Mouse (Mus musculus) spleen, postnatal 10 days (tissue): ENCODE data around the gene Fh1.

ENCODE experiments used
- DNase-seq, 2 experiments: peaks; one replicate each; pipeline ENCODE4 v3.0.0; 2021 to 2022; ENCODE audit warnings: low spot score in 2 of 2

Gene Fh1

DNA sequence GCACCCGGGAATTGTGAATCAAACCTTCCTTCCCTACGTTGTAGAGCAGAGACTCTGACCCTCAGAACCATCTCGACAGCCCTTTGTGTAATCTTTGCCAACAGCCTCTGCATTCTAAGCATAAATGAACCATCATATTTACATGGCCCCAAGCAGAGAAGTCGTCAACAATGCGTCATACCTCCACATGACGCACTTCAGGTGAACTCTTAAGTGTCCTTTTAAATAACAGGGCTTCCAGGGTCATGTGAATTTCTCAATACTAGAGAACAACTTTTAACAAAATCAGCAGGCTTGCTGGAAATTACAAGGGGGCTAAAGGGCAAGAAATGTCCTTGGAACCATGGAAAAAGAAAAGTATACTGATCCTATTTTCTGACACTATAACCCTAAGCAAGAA, 1.8 kb downstream of the Fh1 start:
- no peak for DNase-seq

DNA sequence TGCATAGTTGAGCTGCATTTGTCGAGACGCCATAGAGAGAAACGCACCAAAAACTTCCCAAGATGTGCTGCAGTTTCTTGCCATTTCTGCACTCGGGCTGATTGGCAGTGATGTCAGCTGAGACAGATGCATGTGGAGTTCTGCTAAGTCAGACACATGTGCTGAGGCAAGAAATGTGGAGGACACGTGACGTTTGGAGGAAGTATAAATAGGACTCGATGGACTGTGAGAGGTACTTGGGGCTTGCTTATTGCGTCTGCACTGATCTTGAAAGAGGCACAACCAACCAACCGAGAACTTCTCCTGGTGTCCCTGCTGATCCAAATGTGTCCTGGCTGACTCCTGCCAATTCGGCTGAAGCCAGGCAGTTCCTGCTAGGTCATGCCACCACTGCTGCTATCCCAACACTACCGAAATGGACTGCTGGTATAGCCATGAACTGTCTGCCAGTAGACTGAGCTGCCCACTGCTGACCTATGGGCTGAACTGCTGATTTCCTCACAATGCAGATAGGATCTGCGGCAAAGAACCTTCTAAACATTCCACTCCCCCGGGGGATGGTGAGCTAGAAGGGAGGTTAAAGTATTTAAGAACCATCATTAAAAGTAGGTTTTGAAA, 5.5 kb downstream of the Fh1 start, which contains the start of gene Kmo:
Kmo (plus strand) TSS at position 568 of the 618 bp plus-strand sequence.
- DNase-seq: no peak

DNA sequence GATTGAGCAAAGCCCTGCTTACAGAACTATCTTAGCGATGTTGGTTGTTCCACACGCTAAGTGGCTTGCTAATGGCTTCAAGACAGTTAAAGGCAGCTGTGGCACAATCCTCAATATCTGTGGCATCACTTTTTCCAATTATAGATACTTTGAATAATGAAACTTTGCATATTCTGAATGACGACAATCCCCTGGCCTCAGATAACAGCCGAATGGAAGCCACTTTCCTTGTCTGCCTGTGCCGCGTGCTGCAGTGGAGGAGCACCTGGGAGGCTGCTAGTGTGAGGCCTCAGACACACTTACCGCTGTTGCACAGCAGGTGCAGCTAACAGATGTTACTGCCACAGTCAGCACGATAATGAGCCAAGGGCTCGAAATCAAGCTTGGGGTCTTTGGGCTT, 10.4 kb downstream of the Fh1 start:
- DNase-seq: no peak

DNA sequence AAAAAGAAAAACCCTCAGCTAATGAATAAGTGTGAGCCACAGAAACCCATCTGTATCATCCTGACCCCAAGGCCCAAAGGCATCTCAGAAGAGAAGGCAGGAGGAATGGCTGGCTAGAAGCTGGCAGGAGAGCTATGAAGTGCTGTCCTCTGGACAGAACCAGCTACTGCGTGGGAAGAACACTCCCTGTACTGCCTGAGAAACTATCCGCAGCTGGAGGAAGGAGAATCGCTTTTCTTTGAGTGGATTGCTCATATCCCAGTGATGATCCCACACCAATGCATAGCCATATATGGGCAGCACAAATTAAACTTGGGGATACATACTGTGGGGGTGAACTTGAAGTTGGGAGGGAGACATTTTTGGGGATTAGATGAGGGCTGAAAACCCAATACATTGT, 16.7 kb downstream of the Fh1 start:
- DNase-seq: no peak

GRCm38 (mm10) chr1:175607838-175608585, 17.4 kb downstream of the Fh1 start:
- DNase-seq: no peak

- no peak for DNase-seq
Measured at GRCm38 (mm10) chr1:175607308-175607707, 18.1 kb downstream of the Fh1 start.

- DNase-seq: no peak
Measured at GRCm38 (mm10) chr1:175603390-175603789, 22.0 kb downstream of the Fh1 start.

- no peak for DNase-seq
Measured at GRCm38 (mm10) chr1:175602231-175602630, 23.2 kb downstream of the Fh1 start.

GRCm38 (mm10) chr1:175592832-175593231, 32.6 kb downstream of the Fh1 start:
- no peak for DNase-seq

DNA sequence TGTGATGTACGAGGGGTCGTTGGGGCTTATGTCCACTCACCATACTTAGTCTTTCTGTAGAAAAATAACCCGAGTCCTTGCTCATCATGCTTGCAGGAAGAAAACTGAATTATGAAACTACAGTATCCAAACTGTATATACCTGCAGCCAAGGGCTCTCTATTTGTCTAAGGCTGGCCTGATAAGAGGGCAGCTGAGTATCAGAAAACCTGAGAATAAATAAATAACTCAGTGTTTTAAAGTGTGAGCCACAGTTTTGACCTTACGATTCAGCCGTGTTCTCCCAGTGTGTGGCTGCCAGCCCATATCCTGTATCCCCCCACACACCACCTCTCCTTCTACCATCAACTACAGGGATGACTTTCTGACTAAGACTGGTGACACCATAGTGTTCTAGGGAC, 38.8 kb downstream of the Fh1 start:
- no peak for DNase-seq

DNA sequence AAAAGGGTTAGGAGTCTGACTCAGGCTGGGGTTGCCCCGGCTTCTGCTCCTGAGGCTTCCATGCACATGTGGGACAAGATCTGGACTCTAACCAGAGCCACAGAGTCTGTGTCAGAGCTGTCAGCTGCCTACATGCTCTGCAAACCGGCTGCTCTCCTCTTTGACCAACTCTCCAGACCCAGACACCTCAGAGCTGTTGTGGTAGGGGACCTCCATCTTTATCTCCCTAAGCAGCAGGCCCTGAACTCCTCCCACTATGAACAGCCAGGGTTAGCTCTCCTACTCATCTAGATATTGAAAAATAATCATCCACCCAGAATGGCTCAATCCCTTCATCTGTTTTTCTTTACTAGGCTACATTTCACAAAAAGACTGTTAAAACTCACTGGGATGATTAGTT, 40.2 kb downstream of the Fh1 start:
- no peak for DNase-seq

GRCm38 (mm10) chr1:175582799-175583198, 42.6 kb downstream of the Fh1 start:
- no peak for DNase-seq

DNA sequence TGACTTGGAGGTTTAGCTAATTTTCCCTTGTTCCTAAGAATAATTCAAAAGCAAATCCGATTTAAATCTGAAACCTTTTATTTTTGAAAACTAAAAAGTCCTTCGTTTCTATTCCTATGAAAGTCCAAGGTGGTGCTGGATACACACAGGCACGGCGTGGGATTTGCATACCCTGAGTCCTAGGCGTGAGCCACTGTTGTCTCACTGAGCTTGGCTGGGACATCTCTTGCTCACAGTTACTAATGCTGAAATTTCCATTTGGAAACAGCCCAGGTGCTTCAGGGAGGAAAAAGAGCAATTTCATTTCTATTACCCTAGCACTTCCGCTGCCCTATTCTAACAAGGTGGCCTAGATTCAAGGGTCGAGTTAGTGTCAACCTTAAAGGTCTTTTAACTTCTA, 45.1 kb downstream of the Fh1 start:
- DNase-seq: no peak

- DNase-seq: no peak
Measured at GRCm38 (mm10) chr1:175579598-175580235, 45.7 kb downstream of the Fh1 start.

DNA sequence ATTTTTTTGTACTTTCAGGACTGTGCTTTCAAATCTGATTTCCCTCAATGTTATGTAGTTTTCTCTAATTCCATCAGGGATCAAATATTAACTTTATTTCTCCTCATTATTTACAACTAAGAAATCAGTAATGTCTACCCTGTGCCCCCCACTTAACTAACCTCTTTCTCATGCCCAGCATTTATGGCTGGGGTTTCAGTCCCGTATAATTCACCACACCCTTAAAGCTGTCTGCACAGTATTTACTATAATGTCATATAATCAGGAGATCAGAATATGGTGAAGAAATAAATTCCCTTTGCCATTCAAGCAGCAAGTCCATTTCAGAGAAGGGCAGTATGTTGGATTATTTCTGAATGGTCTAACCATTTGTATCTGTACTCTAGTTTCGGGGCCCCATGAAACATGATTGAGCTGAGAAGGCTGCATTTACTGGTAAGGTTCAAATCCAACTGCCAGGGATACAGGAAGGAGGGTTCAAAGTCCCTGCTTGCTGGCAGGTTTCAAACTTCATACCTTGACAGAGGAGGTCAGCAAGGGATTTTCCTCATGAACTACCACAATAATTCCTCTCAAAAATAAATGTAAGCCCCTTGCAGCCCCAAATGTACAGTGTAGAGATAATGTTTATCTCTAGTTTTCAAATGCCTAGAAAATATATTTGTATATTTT, 46.9 kb downstream of the Fh1 start:
- DNase-seq: no peak

DNA sequence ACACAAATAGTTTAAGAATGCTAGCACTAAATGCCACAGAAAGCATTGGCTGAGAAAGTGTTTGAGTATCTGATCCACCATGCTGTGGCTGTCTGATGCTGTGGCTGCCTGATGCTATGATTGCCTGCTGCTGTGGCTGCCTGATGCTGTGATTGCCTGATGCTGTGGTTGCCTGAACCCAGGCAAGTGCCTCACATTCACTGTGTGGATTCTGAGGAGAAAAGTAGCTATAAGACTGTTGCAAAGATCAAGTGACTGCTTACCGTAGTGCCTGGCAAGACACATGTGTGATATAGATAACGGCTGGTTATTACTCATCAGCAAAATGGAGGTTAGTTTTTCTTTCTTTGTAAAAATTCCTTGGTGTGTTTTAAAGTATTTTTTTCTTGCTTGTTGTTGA, 51.3 kb downstream of the Fh1 start:
- no peak for DNase-seq

GRCm38 (mm10) chr1:175565579-175566103, 59.8 kb downstream of the Fh1 start:
- no peak for DNase-seq

- DNase-seq: peak in 1 of 2 experiments; percentile 14
Measured at GRCm38 (mm10) chr1:175564321-175564720, 61.1 kb downstream of the Fh1 start.

DNA sequence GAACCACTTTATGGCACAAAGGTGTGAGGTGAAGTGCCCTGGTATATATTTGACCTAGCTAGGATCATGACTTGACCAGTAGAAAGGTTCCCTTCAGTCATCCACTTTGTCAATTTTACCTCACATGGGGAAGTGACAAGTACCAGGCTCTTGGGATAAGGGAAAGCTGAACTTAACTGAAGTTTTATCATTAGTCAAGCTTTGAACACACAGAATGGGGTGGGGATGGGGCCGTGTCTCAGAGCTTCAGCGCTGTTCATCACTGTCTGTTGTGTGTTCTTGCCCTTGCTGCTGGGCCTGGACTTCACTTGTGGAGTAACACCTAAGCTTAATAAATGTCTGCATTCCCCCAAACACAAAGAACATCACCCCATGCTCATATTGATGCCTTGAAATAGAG, 63.1 kb downstream of the Fh1 start:
- DNase-seq: no peak

DNA sequence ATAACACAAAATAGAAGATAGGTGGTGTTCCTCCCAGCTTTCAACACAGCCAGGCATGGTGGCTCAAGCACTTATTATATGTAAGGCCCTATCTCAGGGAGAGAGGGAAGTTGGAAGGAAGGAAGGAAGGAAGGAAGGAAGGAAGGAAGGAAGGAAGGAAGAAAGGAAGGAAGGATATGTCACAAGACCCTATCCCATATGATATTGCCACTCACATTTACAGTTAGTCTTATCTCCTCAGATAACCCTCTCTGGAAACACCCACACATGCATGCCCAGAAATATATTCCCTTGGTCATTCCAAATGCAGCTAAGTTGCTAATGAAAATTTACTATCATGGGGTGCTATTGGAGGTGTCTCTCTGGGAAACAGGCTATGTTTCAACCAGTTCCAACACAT, 63.6 kb downstream of the Fh1 start:
- no peak for DNase-seq

DNA sequence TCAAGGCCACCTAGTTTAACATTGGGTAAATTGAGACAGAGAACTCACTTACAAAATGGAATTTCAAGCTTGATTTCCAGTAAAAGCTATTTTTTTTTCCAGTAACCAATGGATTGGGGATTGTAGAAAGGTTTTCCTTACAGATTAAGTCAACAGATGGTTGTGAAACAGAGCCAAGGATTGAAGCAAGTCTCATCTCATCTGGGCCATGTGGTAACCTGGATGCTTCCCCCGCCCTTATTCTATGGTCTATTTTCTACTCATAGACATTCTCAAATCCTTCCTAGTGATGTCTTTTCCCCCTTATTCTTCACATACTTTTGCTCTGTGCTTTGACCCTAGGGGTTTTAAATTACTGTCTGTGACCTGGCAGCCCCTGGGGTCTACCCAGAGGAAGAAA, 70.8 kb downstream of the Fh1 start:
- DNase-seq: no peak

- no peak for DNase-seq
Measured at GRCm38 (mm10) chr1:175552474-175552873, 73.0 kb downstream of the Fh1 start.
